Mouse (Mus musculus) layer of hippocampus, postnatal 36 days (tissue): ENCODE measurements around the gene Ust. TPM values are rescaled to one million over a fixed set of nuclear protein-coding genes. Genes with fewer than 3 reads are reported as not detected.

Source experiments
- DNase-seq, 2 experiments: peaks; one replicate each; pipeline ENCODE4 v3.0.0; 2022
- total RNA-seq, 2 experiments: library from RNA; stranded (reverse); gene quantifications; 2 replicates each; pipeline ENCODE4 v1.2.3; 2021

Ust gene
- total RNA-seq, 2 experiments from 2014 or later: 65.9 to 68.1 TPM

DNA sequence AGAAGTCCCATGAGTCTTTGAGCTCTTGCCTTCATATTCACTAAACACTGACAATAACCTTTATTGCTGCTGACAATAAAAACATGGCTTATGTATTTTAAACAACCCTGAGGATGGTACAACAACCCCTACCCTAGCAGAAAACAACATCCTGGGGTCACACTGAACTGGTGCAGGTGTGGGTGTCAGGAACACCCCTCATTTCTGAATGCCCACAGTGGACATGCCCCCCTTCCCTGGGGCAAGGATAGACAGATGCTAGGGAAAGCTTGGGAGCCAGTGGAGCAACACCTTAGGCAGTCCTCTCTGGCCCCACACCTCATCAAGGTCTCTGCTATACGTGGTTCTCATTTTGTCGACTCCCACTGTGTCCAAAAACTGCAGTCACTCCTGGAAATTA, 343.9 kb downstream of the Ust start:
- DNase-seq: no peak

- no peak for DNase-seq
Measured at GRCm38 (mm10) chr10:8174230-8174629, 344.4 kb downstream of the Ust start.

DNA sequence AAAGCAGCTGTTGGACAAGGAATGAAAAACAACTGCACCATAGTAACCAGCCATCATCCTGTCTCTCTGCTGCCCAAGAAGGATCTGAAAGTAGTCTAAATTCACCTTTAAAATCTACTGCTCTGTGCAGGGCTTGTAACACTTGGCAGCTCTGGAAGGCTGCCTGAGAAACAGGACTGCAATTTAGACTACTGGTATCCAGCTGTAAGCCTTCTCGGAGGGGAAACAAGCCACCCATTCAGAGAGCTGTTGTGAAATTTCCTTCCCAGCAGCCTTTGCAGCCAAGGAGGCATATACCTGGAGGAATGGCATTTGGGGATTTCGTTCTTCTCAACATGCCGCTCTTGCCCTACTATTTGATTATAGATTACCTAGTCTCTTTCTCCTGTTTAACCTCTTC, 345.6 kb downstream of the Ust start:
- DNase-seq: no peak

GRCm38 (mm10) chr10:8171556-8171955, 347.1 kb downstream of the Ust start:
- DNase-seq: no peak
